Mouse (Mus musculus): ENCODE results near the gene Ntf3.

The Ntf3 gene

GRCm38 (mm10) chr6:126102007-126102406 lies 64.7 kb downstream of the Ntf3 start:
- no peak for DNase-seq

DNA sequence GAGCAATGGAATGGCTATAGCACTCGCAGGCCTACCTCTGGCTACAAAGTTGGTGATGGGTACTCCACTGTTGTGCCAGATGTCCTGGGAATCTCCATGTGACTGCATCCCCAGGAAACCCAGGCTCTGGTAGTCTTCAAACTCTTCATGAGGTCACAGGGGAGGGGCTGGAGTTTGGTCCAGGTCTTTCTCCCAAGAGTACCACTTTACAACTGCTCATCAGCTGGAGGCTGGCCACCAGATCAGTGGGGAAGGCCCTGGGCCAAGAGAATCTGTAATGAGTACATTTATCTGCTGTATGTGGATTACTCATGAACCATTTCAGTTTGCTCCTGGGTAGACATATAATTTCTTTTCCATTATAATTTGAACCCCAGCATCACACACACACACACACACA lies 66.1 kb downstream of the Ntf3 start:
- DNase-seq, result no peak

DNA sequence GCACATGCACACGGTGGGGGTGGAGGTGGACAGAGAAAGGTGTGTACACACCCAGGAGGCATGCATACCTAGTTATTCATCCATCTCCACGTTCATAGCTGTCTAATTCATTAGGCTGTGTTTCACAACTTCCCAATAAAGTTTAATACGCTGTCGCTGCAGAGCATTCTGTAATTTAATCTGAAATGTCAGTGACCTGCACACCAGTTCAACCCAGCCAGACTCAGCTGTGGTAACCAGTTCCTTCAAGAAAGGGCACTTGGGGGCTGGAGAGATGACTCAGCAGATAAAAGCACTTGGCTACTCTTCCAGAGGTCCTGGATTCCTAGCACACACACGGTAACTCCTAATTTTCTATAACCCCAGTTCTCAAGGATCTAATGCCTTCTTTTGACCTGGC lies 69.2 kb downstream of the Ntf3 start:
- no peak for DNase-seq

DNA sequence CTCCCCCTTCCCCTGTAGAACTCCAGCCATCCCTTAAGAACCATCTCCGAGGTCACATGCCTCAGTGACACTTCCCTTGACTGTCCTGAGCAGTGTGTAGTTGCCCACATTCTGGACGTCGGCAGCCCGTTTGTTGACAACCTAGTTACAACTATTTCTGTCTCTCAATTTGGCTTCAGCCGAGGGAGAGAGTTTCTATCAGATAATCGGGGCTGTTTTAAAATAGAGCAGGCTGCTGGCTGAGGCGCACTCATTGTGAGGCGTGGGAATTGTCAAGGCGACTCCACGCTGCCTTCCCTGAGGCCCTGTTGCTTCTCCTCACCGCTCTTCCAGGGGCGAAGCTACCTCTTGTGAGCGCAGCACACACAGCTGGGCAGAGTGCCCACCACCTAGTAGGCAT lies 70.6 kb downstream of the Ntf3 start:
- no peak for DNase-seq

DNA sequence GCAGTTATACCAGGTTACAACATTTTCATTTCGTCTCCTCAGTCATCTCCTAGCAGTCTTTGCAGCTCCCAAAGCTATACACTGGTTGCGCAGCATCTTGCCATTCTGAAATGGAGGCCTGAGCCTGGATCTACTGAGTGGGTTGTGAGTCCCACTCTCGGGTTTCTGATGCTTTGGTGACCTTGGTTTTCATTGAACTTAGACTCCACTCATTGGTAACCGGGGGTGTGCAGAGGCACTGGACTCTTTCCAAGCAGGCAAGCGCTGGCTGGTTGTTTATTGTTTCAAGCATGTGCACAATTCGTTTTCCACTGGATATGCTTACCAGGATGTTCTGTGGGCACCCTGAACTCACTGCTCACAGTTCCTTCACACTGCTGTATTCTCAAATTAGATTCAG lies 71.7 kb downstream of the Ntf3 start:
- no peak for DNase-seq

DNA sequence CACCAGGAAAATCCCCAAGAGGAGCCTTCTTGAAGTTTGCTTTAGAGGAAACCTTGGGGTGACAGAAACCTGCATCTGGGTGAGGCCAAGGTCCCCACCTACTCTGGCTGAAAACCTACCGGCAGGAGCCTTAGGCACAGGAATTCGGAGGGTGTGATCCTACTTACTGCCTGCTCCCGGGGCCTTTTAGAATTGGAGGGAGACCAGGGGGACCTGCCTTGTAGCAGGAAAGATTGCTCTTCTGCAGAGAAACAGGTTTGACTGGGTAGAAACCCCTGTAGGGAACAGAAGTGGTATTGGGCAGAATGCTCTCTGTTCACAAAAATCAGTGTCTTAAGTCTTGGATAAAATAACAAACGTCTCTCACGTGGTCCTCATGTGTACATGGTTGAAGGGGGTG lies 74.7 kb downstream of the Ntf3 start:
- DNase-seq, result no peak

- no peak for DNase-seq
These were observed 76.6 kb downstream of the Ntf3 start for GRCm38 (mm10) chr6:126090063-126090462.

DNA sequence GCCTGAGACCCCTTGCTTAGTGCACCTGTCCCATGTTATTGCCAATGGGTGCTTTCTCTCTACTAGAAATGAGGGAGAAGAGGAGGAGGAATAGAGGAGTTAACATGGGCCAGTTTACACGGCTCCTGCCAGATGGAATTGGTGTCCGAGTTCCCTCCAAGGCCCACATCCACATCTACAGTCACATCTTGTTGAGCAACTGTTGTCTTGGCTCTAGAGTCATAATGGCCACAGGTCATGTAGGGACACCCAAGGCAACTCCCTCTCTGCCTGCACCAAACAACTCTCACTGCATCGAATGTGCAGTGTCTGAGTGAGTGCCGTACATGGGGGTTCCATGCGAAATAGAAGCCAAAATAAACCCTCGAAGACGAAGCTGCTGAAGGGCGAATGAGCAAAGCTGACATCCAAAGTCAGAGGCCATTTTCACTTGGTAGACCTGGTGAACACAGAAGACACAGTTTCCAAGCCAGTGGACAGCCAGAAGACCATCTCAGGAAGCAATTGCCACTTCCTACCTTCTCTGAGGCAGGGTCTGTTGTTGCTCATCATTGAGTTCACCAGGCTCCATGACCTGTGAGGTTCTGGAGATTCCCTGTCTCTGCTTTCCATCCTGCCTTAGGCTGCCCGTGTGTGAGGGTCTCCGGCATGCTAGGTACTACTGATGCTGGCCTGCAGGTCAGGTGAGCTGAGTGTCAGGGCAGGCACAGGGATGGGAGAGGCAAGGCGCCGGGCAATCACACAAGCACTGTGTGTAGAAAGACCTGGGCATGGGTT lies 78.0 kb downstream of the Ntf3 start:
- DNase-seq, result no peak

- DNase-seq, result no peak
These were observed 80.3 kb downstream of the Ntf3 start for GRCm38 (mm10) chr6:126086321-126086950.

DNA sequence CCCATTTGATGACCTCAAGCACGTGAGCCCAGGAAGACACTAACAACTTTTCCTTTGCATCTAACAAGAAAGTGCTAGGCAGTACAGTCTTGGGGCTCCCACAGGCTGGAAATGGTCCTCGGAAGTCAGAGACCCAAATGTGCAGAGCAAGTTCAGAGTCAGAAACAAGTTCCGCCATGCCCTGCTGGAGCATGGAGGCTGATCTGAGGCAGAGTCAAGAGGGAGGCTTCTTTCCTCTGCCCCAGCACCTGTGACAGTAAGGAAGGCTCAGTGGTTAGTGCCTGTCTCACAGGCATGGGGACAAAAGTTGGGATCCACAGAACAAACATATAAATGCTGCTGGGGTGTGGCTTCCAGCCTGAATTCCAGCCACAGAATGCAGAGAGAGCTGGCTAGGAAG lies 86.2 kb downstream of the Ntf3 start:
- DNase-seq, result no peak

- no peak for DNase-seq
These were observed 109.0 kb downstream of the Ntf3 start for GRCm38 (mm10) chr6:126057706-126058105.

DNA sequence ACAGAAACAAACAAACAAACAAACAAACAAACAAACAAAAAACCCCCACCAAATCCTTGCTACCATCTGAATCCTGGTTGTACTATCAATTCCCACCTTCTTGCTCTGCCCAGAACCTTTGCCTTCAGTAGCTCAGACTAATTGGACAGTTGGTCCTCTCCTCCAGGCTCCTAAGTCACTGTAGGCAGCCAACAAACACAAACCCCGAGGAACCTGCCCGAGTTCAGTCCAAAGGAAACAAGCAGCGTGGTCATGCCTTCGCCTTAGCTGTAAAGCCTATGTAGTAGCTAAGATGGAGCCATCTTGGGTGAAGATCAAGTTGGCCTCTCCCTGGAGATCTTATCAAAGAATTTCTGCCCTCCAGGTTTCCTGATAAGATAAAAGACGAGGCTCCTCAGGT lies 113.6 kb downstream of the Ntf3 start:
- no peak for DNase-seq
